Mouse (Mus musculus) kidney, embryonic 14.5 days (tissue): ENCODE measurements around the gene Ikzf2. TPM values are rescaled to one million over a fixed set of nuclear protein-coding genes. Genes with fewer than 3 reads are reported as not detected.

ENCODE experiments used
- ATAC-seq: fragments of 200-750 bp; cut with Nextera tagmentation; 2 replicates; pipeline ENCODE4 v1.8.0; 2017; ENCODE audit warnings: moderate number of reproducible peaks, mild to moderate bottlenecking, moderate TSS enrichment, moderate library complexity; ENCODE audit not compliant: low FRiP score, low TSS enrichment
- H3K27ac ChIP-seq: fragments of 300-500 bp; sonication (generic); 2 replicates; pipeline ENCODE4 v1.5.1; 2014; ENCODE audit warnings: low read depth, mild to moderate bottlenecking, low read length, moderate library complexity, mixed read lengths
- H3K27me3 ChIP-seq: fragments of 300-500 bp; sonication (generic); 2 replicates; pipeline ENCODE4 v1.6.1; 2014; ENCODE audit warnings: mild to moderate bottlenecking, low read length; ENCODE audit not compliant: control insufficient read depth, insufficient read depth
- H3K36me3 ChIP-seq: fragments of 300-500 bp; sonication (generic); 2 replicates; pipeline ENCODE4 v1.6.1; 2014; ENCODE audit warnings: low read length, mixed read lengths; ENCODE audit not compliant: control insufficient read depth, insufficient read depth
- H3K4me1 ChIP-seq: fragments of 300-500 bp; sonication (generic); 2 replicates; pipeline ENCODE4 v1.6.1; 2014; ENCODE audit warnings: low read length, mixed read lengths; ENCODE audit not compliant: control insufficient read depth, insufficient read depth
- H3K4me2 ChIP-seq: fragments of 300-500 bp; sonication (generic); replicated peaks from 2 replicates; pipeline ENCODE4 v1.6.1; 2014; ENCODE audit warnings: low read depth, mild to moderate bottlenecking, low read length
- H3K4me3 ChIP-seq: fragments of 300-500 bp; sonication (generic); 2 replicates; pipeline ENCODE4 v1.5.1; 2014; ENCODE audit warnings: mild to moderate bottlenecking, low read length
- H3K9ac ChIP-seq: fragments of 300-500 bp; sonication (generic); 2 replicates; pipeline ENCODE4 v1.6.1; 2014; ENCODE audit warnings: low read depth, mild to moderate bottlenecking, low read length, moderate library complexity
- H3K9me3 ChIP-seq: fragments of 300-500 bp; sonication (generic); 2 replicates; pipeline ENCODE4 v1.6.1; 2016; ENCODE audit warnings: low read length; ENCODE audit not compliant: control insufficient read depth
- WGBS: fragments of 180-500 bp; shearing (Covaris S2); extraction: QIAGEN DNeasy Blood & Tissue Kit; methylation state at CpG from one replicate; pipeline ENCODE4 v1.1.7; 2014; 5-methylcytosine and 5-hydroxymethylcytosine counted together
- polyA plus RNA-seq: library from polyadenylated mRNA; unstranded; fragments of >200 nt; fragmentation: Nextera tagmentation; extraction: Ambion mirVana; gene quantifications from 2 replicates; pipeline ENCODE4 v1.2.1, GENCODE M21; 2014

The Ikzf2 gene
- polyA plus RNA-seq, 1 experiment from 2014 or later, result 4.8 TPM

GRCm38 (mm10) chr1:69656047-69656782, 30.8 kb downstream of the Ikzf2 start:
- Histone ChIP-seq H3K27me3 (no peaks in the 10 kb centered on the region), H3K27ac (no peak overlapping the region), H3K4me1 (no peaks in the 10 kb centered on the region), H3K4me2 (no peak overlapping the region), H3K4me3 (no peak overlapping the region), H3K36me3 (no peaks in the 10 kb centered on the region), H3K9me3 (no peaks in the 10 kb centered on the region), H3K9ac (no peak overlapping the region)
- no peak for ATAC-seq
- 59% methylated on average over 5 of the region's 5 CpGs for WGBS

GRCm38 (mm10) chr1:69655368-69655767, 31.7 kb downstream of the Ikzf2 start:
- no peak overlapping the region for H3K4me3 ChIP-seq
- ATAC-seq, result no peak
- no peaks in the 10 kb centered on the region for H3K4me1 ChIP-seq
- no peak overlapping the region for H3K9ac ChIP-seq
- no peak overlapping the region for H3K27ac ChIP-seq
- WGBS, result 60% methylated on average over 5 of the region's 5 CpGs
- no peaks in the 10 kb centered on the region for H3K9me3 ChIP-seq
- no peaks in the 10 kb centered on the region for H3K27me3 ChIP-seq
- H3K4me2 ChIP-seq, result no peak overlapping the region
- H3K36me3 ChIP-seq, result no peaks in the 10 kb centered on the region

GRCm38 (mm10) chr1:69654955-69655354, 32.1 kb downstream of the Ikzf2 start:
- no peaks in the 10 kb centered on the region for H3K9me3 ChIP-seq
- no peak for ATAC-seq
- H3K9ac ChIP-seq, result no peak overlapping the region
- WGBS, result 79% methylated on average over 1 of the region's 1 CpGs
- H3K4me2 ChIP-seq, result no peak overlapping the region
- H3K36me3 ChIP-seq, result no peaks in the 10 kb centered on the region
- no peaks in the 10 kb centered on the region for H3K27me3 ChIP-seq
- no peak overlapping the region for H3K4me3 ChIP-seq
- H3K27ac ChIP-seq, result no peak overlapping the region
- H3K4me1 ChIP-seq, result no peaks in the 10 kb centered on the region

- Histone ChIP-seq H3K9me3 (no peaks in the 10 kb centered on the region), H3K4me2 (no peak overlapping the region), H3K27me3 (no peaks in the 10 kb centered on the region), H3K36me3 (no peaks in the 10 kb centered on the region), H3K9ac (no peak overlapping the region), H3K27ac (no peak overlapping the region), H3K4me3 (no peak overlapping the region), H3K4me1 (no peaks in the 10 kb centered on the region)
- ATAC-seq, result no peak
- 78% methylated on average over 2 of the region's 2 CpGs for WGBS
Observed at GRCm38 (mm10) chr1:69653419-69653818, 33.6 kb downstream of the Ikzf2 start.

- WGBS, result 90% methylated on average over 4 of the region's 4 CpGs
- no peaks in the 10 kb centered on the region for H3K36me3 ChIP-seq
- H3K4me1 ChIP-seq, result no peaks in the 10 kb centered on the region
Observed at GRCm38 (mm10) chr1:69643138-69643537, 43.9 kb downstream of the Ikzf2 start.

GRCm38 (mm10) chr1:69641986-69642385, 45.1 kb downstream of the Ikzf2 start:
- Histone ChIP-seq H3K4me1 (no peaks in the 10 kb centered on the region), H3K27me3 (no peaks in the 10 kb centered on the region), H3K9ac (no peak overlapping the region), H3K4me3 (no peak overlapping the region), H3K9me3 (no peaks in the 10 kb centered on the region), H3K27ac (no peak overlapping the region), H3K36me3 (no peaks in the 10 kb centered on the region), H3K4me2 (no peak overlapping the region)
- ATAC-seq, result no peak
- WGBS, result 61% methylated on average over 6 of the region's 6 CpGs

More at GRCm38 (mm10) chr1:69643138-69643537, 43.9 kb downstream of the Ikzf2 start:
- no peaks in the 10 kb centered on the region for H3K9me3 ChIP-seq
- no peak overlapping the region for H3K27ac ChIP-seq
- H3K4me3 ChIP-seq, result no peak overlapping the region
- H3K27me3 ChIP-seq, result no peaks in the 10 kb centered on the region
- no peak overlapping the region for H3K4me2 ChIP-seq
- no peak overlapping the region for H3K9ac ChIP-seq
- no peak for ATAC-seq

GRCm38 (mm10) chr1:69638321-69638720, 48.7 kb downstream of the Ikzf2 start:
- H3K27me3 ChIP-seq, result no peaks in the 10 kb centered on the region
- H3K4me1 ChIP-seq, result no peaks in the 10 kb centered on the region
- H3K36me3 ChIP-seq, result no peaks in the 10 kb centered on the region
- no peak overlapping the region for H3K4me3 ChIP-seq
- WGBS, result 68% methylated on average over 8 of the region's 8 CpGs
- no peaks in the 10 kb centered on the region for H3K9me3 ChIP-seq
- no peak overlapping the region for H3K4me2 ChIP-seq
- H3K9ac ChIP-seq, result no peak overlapping the region
- no peak overlapping the region; the same call in 1 of the 2 replicates for H3K27ac ChIP-seq
- ATAC-seq, result no peak

- 70% methylated on average over 3 of the region's 3 CpGs for WGBS
- no peak overlapping the region for H3K4me2 ChIP-seq
Observed at GRCm38 (mm10) chr1:69637907-69638306, 49.1 kb downstream of the Ikzf2 start.

GRCm38 (mm10) chr1:69634259-69634658, 52.8 kb downstream of the Ikzf2 start:
- no peak overlapping the region for H3K4me2 ChIP-seq
- H3K36me3 ChIP-seq, result no peaks in the 10 kb centered on the region
- H3K9me3 ChIP-seq, result no peaks in the 10 kb centered on the region
- H3K4me3 ChIP-seq, result no peak overlapping the region
- no peak overlapping the region for H3K9ac ChIP-seq
- H3K4me1 ChIP-seq, result no peaks in the 10 kb centered on the region
- no peak for ATAC-seq
- no peak overlapping the region for H3K27ac ChIP-seq
- WGBS, result 90% methylated on average over 2 of the region's 2 CpGs
- no peaks in the 10 kb centered on the region for H3K27me3 ChIP-seq

More at GRCm38 (mm10) chr1:69637907-69638306, 49.1 kb downstream of the Ikzf2 start:
- Histone ChIP-seq H3K9me3 (no peaks in the 10 kb centered on the region), H3K4me1 (no peaks in the 10 kb centered on the region), H3K27me3 (no peaks in the 10 kb centered on the region), H3K27ac (no peak overlapping the region; the same call in 1 of the 2 replicates), H3K4me3 (no peak overlapping the region), H3K36me3 (no peaks in the 10 kb centered on the region), H3K9ac (no peak overlapping the region)
- no peak for ATAC-seq
